Mouse (Mus musculus) activated CD4-positive, CD25-positive, alpha-beta regulatory T cell, adult 4 months (primary cell): ENCODE measurements at regions not wholly inside any gene's neighbourhood (a gene's known extent, or its start where the extent isn't known, plus 50 kb on each side); places are given as distances from the start of the nearest gene placed in this dataset.
"Not testable (repeated sequence)": the region's sequence is repeated elsewhere in the genome, so short reads cannot be mapped to it uniquely, and the experiment has no call there.

ENCODE experiments used
- ATAC-seq: one replicate; pipeline ENCODE4 v1.8.0; 2017

GRCm38 (mm10) chr13:97482439-97482946 is 241.6 kb downstream of the Enc1 start:
- ATAC-seq: no peak

GRCm38 (mm10) chr13:97481259-97481658 is 240.4 kb downstream of the Enc1 start:
- ATAC-seq: no peak

GRCm38 (mm10) chr13:97479066-97479586 is 238.2 kb downstream of the Enc1 start:
- no peak for ATAC-seq

- no peak for ATAC-seq
Measured at GRCm38 (mm10) chr13:97473971-97474365, 233.1 kb downstream of the Enc1 start.

- no peak for ATAC-seq
Measured at GRCm38 (mm10) chr13:97473256-97473970, 232.5 kb downstream of the Enc1 start.

- ATAC-seq: no peak
Measured at GRCm38 (mm10) chr13:97469999-97470398, 229.1 kb downstream of the Enc1 start.

GRCm38 (mm10) chr13:97468874-97469593 is 228.1 kb downstream of the Enc1 start:
- no peak for ATAC-seq

GRCm38 (mm10) chr13:97466585-97466984 is 225.7 kb downstream of the Enc1 start:
- ATAC-seq: not testable (repeated sequence)

- no peak for ATAC-seq
Measured at GRCm38 (mm10) chr13:97463798-97464197, 222.9 kb downstream of the Enc1 start.

- ATAC-seq: no peak
Measured at GRCm38 (mm10) chr13:97462884-97463235, 222.0 kb downstream of the Enc1 start.

GRCm38 (mm10) chr13:97462110-97462883 is 221.4 kb downstream of the Enc1 start:
- no peak for ATAC-seq

- ATAC-seq: no peak
Measured at GRCm38 (mm10) chr13:97461207-97461606, 220.3 kb downstream of the Enc1 start.

GRCm38 (mm10) chr13:97459106-97459505 is 218.2 kb downstream of the Enc1 start:
- ATAC-seq: no peak

GRCm38 (mm10) chr13:97455961-97456360 is 215.1 kb downstream of the Enc1 start:
- no peak for ATAC-seq

- ATAC-seq: no peak
Measured at GRCm38 (mm10) chr13:97454715-97455114, 213.8 kb downstream of the Enc1 start.

GRCm38 (mm10) chr13:97453469-97453868 is 212.6 kb downstream of the Enc1 start:
- no peak for ATAC-seq

GRCm38 (mm10) chr13:97453090-97453430 is 212.2 kb downstream of the Enc1 start:
- ATAC-seq: no peak

GRCm38 (mm10) chr13:97452386-97453089 is 211.6 kb downstream of the Enc1 start:
- no peak for ATAC-seq

- no peak for ATAC-seq
Measured at GRCm38 (mm10) chr13:97451276-97451675, 210.4 kb downstream of the Enc1 start.

GRCm38 (mm10) chr13:97448123-97448522 is 207.2 kb downstream of the Enc1 start:
- no peak for ATAC-seq

GRCm38 (mm10) chr13:97443731-97444428 is 203.0 kb downstream of the Enc1 start:
- ATAC-seq: no peak

- peak; percentile 6 for ATAC-seq
Measured at GRCm38 (mm10) chr13:97442806-97443205, 201.9 kb downstream of the Enc1 start.
